Mouse (Mus musculus) MEL (cell line): ENCODE measurements at regions not wholly inside any gene's neighbourhood (a gene's known extent, or its start where the extent isn't known, plus 50 kb on each side); places are given as distances from the start of the nearest gene placed in this dataset.

ENCODE experiments used
- DNase-seq: peaks from one replicate; pipeline ENCODE4 v3.0.0; 2011; ENCODE audit warnings: low read depth, low spot score
- H3K27ac ChIP-seq: 2 replicates; pipeline ENCODE4 v1.5.1; 2012; ENCODE audit warnings: low read depth, mild to moderate bottlenecking, control low read depth, low read length, moderate library complexity; ENCODE audit not compliant: control insufficient read depth
- H3K27me3 ChIP-seq, 2 experiments: fragments of 150-350 bp in 1 of 2; sonication (generic) in 1 of 2; 2 replicates each; pipeline ENCODE4 v1.6.1; 2012; ENCODE audit warnings: low read length in 2 of 2, mild to moderate bottlenecking in 2 of 2, improper control_type of control experiment in 1 of 2, moderate library complexity in 1 of 2; ENCODE audit not compliant: insufficient read depth in 2 of 2, control insufficient read depth in 1 of 2
- H3K36me3 ChIP-seq, 2 experiments: 2 replicates each; pipeline ENCODE4 v1.6.1; 2012 to 2014; ENCODE audit warnings: low read length in 2 of 2, improper control_type of control experiment in 1 of 2, inconsistent platforms in 1 of 2, mild to moderate bottlenecking in 1 of 2; ENCODE audit not compliant: insufficient read depth in 2 of 2, control insufficient read depth in 1 of 2
- H3K4me1 ChIP-seq, 2 experiments: fragments of 150-350 bp in 1 of 2; sonication (generic) in 1 of 2; 2 replicates each; pipeline ENCODE4 v1.6.1; 2012; ENCODE audit warnings: low read length in 2 of 2, improper control_type of control experiment in 1 of 2, mild to moderate bottlenecking in 1 of 2; ENCODE audit not compliant: insufficient read depth in 2 of 2, control insufficient read depth in 1 of 2
- H3K4me3 ChIP-seq, 2 experiments: fragments of 150-350 bp in 1 of 2; sonication (generic) in 1 of 2; 2 replicates each; pipeline ENCODE4 v1.5.1; 2012; ENCODE audit warnings: low read depth in 2 of 2, low read length in 2 of 2, mild to moderate bottlenecking in 2 of 2, moderate library complexity in 2 of 2, control low read depth in 1 of 2, improper control_type of control experiment in 1 of 2; ENCODE audit not compliant: control insufficient read depth in 1 of 2, insufficient read depth in 1 of 2
- H3K79me2 ChIP-seq: 2 replicates; pipeline ENCODE4 v1.6.1; 2012; ENCODE audit warnings: mild to moderate bottlenecking, low read length, moderate library complexity; ENCODE audit not compliant: control insufficient read depth, poor library complexity, insufficient read depth
- H3K9ac ChIP-seq: 2 replicates; pipeline ENCODE4 v1.6.1; 2012; ENCODE audit warnings: low read depth, mild to moderate bottlenecking, control low read depth, low read length, moderate library complexity; ENCODE audit not compliant: control insufficient read depth, poor library complexity, severe bottlenecking
- H3K9me3 ChIP-seq: fragments of 150-350 bp; sonication (generic); replicated peaks from 2 replicates; pipeline ENCODE4 v1.6.1; 2012; ENCODE audit warnings: mild to moderate bottlenecking, low read length, improper control_type of control experiment, moderate library complexity; ENCODE audit not compliant: insufficient read depth
- CHD2 ChIP-seq: IDR thresholded peaks from 2 replicates; pipeline ENCODE4 v1.6.1; 2011; ENCODE audit warnings: low read length, improper control_type of control experiment
- E2F4 ChIP-seq: IDR thresholded peaks from 2 replicates; pipeline ENCODE4 v1.6.1; 2011; ENCODE audit warnings: low read depth, low read length, improper control_type of control experiment, borderline replicate concordance
- ELF1 ChIP-seq: IDR thresholded peaks from 2 replicates; pipeline ENCODE4 v1.6.1; 2014; ENCODE audit warnings: low read depth, mild to moderate bottlenecking, inconsistent platforms, low read length, improper control_type of control experiment, moderate library complexity
- GABPA ChIP-seq: IDR thresholded peaks from 2 replicates; pipeline ENCODE4 v1.6.1; 2012; ENCODE audit warnings: low read depth, mild to moderate bottlenecking, inconsistent platforms, low read length, improper control_type of control experiment, moderate library complexity
- HCFC1 ChIP-seq: IDR thresholded peaks from 2 replicates; pipeline ENCODE4 v1.6.1; 2012; ENCODE audit warnings: low read depth, mild to moderate bottlenecking, inconsistent platforms, low read length, improper control_type of control experiment, moderate library complexity
- MAX ChIP-seq: IDR thresholded peaks from 2 replicates; pipeline ENCODE4 v1.6.1; 2011; ENCODE audit warnings: low read length, improper control_type of control experiment
- MAZ ChIP-seq: IDR thresholded peaks from 2 replicates; pipeline ENCODE4 v1.6.1; 2012; ENCODE audit warnings: low read depth, mild to moderate bottlenecking, inconsistent platforms, low read length, improper control_type of control experiment
- MEF2A ChIP-seq: IDR thresholded peaks from 2 replicates; pipeline ENCODE4 v1.6.1; 2014; ENCODE audit warnings: low read depth, mild to moderate bottlenecking, inconsistent platforms, low read length, improper control_type of control experiment; ENCODE audit not compliant: poor library complexity, insufficient replicate concordance, severe bottlenecking; ENCODE audit errors: extremely low read depth
- NELFE ChIP-seq: IDR thresholded peaks from 2 replicates; pipeline ENCODE4 v1.6.1; 2011; ENCODE audit warnings: low read depth, low read length, improper control_type of control experiment
- NRF1 ChIP-seq: IDR thresholded peaks from 2 replicates; pipeline ENCODE4 v1.6.1; 2014; ENCODE audit warnings: low read depth, mild to moderate bottlenecking, inconsistent platforms, low read length, improper control_type of control experiment, moderate library complexity; ENCODE audit not compliant: poor library complexity, insufficient read depth, severe bottlenecking
- POLR2A ChIP-seq, 2 experiments: IDR thresholded peaks; 2 replicates each; pipeline ENCODE4 v1.6.1; 2011 to 2012; ENCODE audit warnings: low read length in 2 of 2, mild to moderate bottlenecking in 2 of 2, control low read depth in 1 of 2, improper control_type of control experiment in 1 of 2, low read depth in 1 of 2, moderate library complexity in 1 of 2; ENCODE audit not compliant: control insufficient read depth in 1 of 2, insufficient read depth in 1 of 2, poor library complexity in 1 of 2
- POLR2AphosphoS2 ChIP-seq: IDR thresholded peaks from 2 replicates; pipeline ENCODE4 v1.6.1; 2011; ENCODE audit warnings: low read length, improper control_type of control experiment
- RAD21 ChIP-seq: IDR thresholded peaks from 2 replicates; pipeline ENCODE4 v1.6.1; 2011; ENCODE audit warnings: mild to moderate bottlenecking, low read depth, low read length, improper control_type of control experiment
- RCOR1 ChIP-seq: IDR thresholded peaks from 2 replicates; pipeline ENCODE4 v1.6.1; 2012; ENCODE audit warnings: low read depth, mild to moderate bottlenecking, inconsistent platforms, low read length, improper control_type of control experiment
- SIN3A ChIP-seq: IDR thresholded peaks from 2 replicates; pipeline ENCODE4 v1.6.1; 2012; ENCODE audit warnings: low read length, improper control_type of control experiment, inconsistent platforms
- TBP ChIP-seq: IDR thresholded peaks from 2 replicates; pipeline ENCODE4 v1.8.0; 2011; ENCODE audit warnings: low read depth, low read length, improper control_type of control experiment
- TCF12 ChIP-seq: IDR thresholded peaks from 2 replicates; pipeline ENCODE4 v1.6.1; 2014; ENCODE audit warnings: low read depth, mild to moderate bottlenecking, inconsistent platforms, low read length, improper control_type of control experiment, moderate library complexity
- UBTF ChIP-seq: IDR thresholded peaks from 2 replicates; pipeline ENCODE4 v1.6.1; 2012; ENCODE audit warnings: low read depth, mild to moderate bottlenecking, inconsistent platforms, low read length, improper control_type of control experiment, moderate library complexity, borderline replicate concordance; ENCODE audit not compliant: insufficient read depth
- USF1 ChIP-seq: IDR thresholded peaks from 2 replicates; pipeline ENCODE4 v1.6.1; 2014; ENCODE audit warnings: low read depth, mild to moderate bottlenecking, inconsistent platforms, low read length, improper control_type of control experiment, moderate library complexity
- ZC3H11A ChIP-seq: IDR thresholded peaks from 2 replicates; pipeline ENCODE4 v1.6.1; 2012; ENCODE audit warnings: low read depth, mild to moderate bottlenecking, inconsistent platforms, low read length, improper control_type of control experiment
- ZKSCAN1 ChIP-seq: IDR thresholded peaks from 2 replicates; pipeline ENCODE4 v1.6.1; 2012; ENCODE audit warnings: low read depth, mild to moderate bottlenecking, inconsistent platforms, low read length, improper control_type of control experiment, moderate library complexity

GRCm38 (mm10) chr4:69785481-69786050, 624.7 kb downstream of the Cdk5rap2 start:
- Histone ChIP-seq H3K79me2 (no peaks in the 10 kb centered on the region), H3K4me3 (no peak overlapping the region), H3K4me1 (no peaks in the 10 kb centered on the region), H3K9ac (no peak overlapping the region), H3K27ac (no peak overlapping the region), H3K36me3 (no peaks in the 10 kb centered on the region), H3K9me3 (no peaks in the 10 kb centered on the region)
- no peak for TF ChIP-seq E2F4
- no peak for TF ChIP-seq POLR2AphosphoS2
- no peak for TF ChIP-seq NRF1
- TF ChIP-seq ZC3H11A: no peak
- TF ChIP-seq CHD2: no peak
- TF ChIP-seq, all 39 proteins: peak for 0
- DNase-seq: no peak
- H3K27me3 ChIP-seq: no peaks in the 10 kb centered on the region

GRCm38 (mm10) chr4:69781258-69781657, 629.0 kb downstream of the Cdk5rap2 start:
- H3K9me3 ChIP-seq: no peaks in the 10 kb centered on the region
- no peak overlapping the region for H3K9ac ChIP-seq
- no peak overlapping the region for H3K4me3 ChIP-seq
- no peaks in the 10 kb centered on the region for H3K36me3 ChIP-seq
- no peaks in the 10 kb centered on the region for H3K79me2 ChIP-seq
- DNase-seq: no peak
- no peak for TF ChIP-seq UBTF
- H3K27ac ChIP-seq: no peak overlapping the region
- H3K27me3 ChIP-seq: no peaks in the 10 kb centered on the region
- H3K4me1 ChIP-seq: no peaks in the 10 kb centered on the region

GRCm38 (mm10) chr4:69761841-69762240, 648.4 kb downstream of the Cdk5rap2 start:
- Histone ChIP-seq H3K79me2 (no peaks in the 10 kb centered on the region), H3K27me3 (no peaks in the 10 kb centered on the region), H3K9me3 (no peaks in the 10 kb centered on the region), H3K4me3 (no peak overlapping the region), H3K9ac (no peak overlapping the region), H3K36me3 (no peaks in the 10 kb centered on the region), H3K4me1 (no peaks in the 10 kb centered on the region), H3K27ac (no peak overlapping the region)
- no peak for DNase-seq
- no peak for TF ChIP-seq MAX
- no peak for TF ChIP-seq TBP
- TF ChIP-seq RAD21: no peak
- TF ChIP-seq POLR2AphosphoS2: no peak

- Histone ChIP-seq H3K27ac (no peak overlapping the region), H3K4me3 (no peak overlapping the region), H3K9me3 (no peaks in the 10 kb centered on the region), H3K4me1 (no peaks in the 10 kb centered on the region), H3K27me3 (no peaks in the 10 kb centered on the region), H3K79me2 (no peaks in the 10 kb centered on the region), H3K36me3 (no peaks in the 10 kb centered on the region), H3K9ac (no peak overlapping the region)
- DNase-seq: no peak
- TF ChIP-seq MAZ: no peak
- TF ChIP-seq ELF1: no peak
- TF ChIP-seq MAX: no peak
- TF ChIP-seq ZKSCAN1: no peak
- no peak for TF ChIP-seq POLR2AphosphoS2
- TF ChIP-seq USF1: no peak
- no peak for TF ChIP-seq TCF12
- no peak for TF ChIP-seq MEF2A
- no peak for TF ChIP-seq RCOR1
- TF ChIP-seq HCFC1: no peak
- no peak for TF ChIP-seq SIN3A
- TF ChIP-seq NELFE: no peak
- TF ChIP-seq GABPA: no peak
- no peak for TF ChIP-seq POLR2A (IDR thresholded peaks at IDR 0.05; ENCODE audit: control insufficient read depth in 1 of 2, insufficient read depth in 1 of 2, low read depth in 1 of 2, low read length in 2 of 2, poor library complexity in 1 of 2)
Measured at GRCm38 (mm10) chr4:69759596-69759995, 650.6 kb downstream of the Cdk5rap2 start.
